8 mouse cellular contexts compared by ENCODE assay signal in the genomic region with DNA sequence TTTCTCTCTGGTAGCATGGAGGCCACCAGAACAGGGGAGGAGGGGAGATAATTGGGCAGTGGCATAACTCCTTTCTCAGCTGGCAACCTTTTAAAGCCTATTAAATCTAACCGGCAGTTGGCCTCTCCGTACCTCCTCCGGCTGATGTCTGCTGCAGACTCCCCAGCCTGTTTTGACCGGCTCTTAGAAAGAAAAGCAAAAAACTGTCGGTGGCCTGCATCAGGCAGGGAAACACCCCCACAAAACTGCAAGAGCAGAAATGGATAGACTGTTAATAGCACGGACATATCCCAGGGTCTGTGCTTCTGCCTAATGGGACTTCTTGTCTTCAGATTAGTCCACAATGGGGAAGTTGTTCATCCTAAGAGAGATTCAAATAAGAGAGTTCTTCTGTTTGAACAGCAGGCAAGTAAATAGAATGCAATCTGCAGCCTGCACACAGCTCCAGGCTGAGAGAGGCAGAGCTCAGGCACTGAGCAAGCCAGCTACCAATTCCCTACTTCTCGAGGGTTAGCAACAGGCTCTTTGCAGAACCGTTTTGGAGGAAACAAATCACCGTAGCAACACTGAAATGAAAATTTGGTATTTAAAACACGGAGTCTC. TPM values are rescaled to one million over a fixed set of nuclear protein-coding genes. Genes with fewer than 3 reads are reported as not detected.
DNase-seq lines count a peak whose midpoint lies in the region; ATAC-seq lines count a peak whose summit lies in the region.

No protein-coding gene starts in this region.

- H3K27me3 ChIP-seq in hindbrain, embryonic 15.5 days, result no peaks in the 10 kb centered on the region
- H3K27me3 ChIP-seq in limb, embryonic 12.5 days, result no peaks in the 10 kb centered on the region

- ATAC-seq in hindbrain, embryonic 15.5 days (ENCODE audit: low FRiP score, low read depth), result peak; percentile 81
- peak; percentile 69; the same call in 1 of the 2 replicates for ATAC-seq in limb, embryonic 12.5 days (ENCODE audit: insufficient number of reproducible peaks, insufficient read depth, low FRiP score, low TSS enrichment, low read depth)

- 14% methylated on average over 10 of the region's 10 CpGs for WGBS in hindbrain, embryonic 15.5 days
- WGBS in limb, embryonic 12.5 days, result 18% methylated on average over 10 of the region's 10 CpGs

- no peak overlapping the region for H3K4me3 ChIP-seq in hindbrain, embryonic 15.5 days
- no peak overlapping the region for H3K4me3 ChIP-seq in limb, embryonic 12.5 days (replicated peaks)

- no peak overlapping the region for H3K9ac ChIP-seq in hindbrain, embryonic 15.5 days
- no peak overlapping the region; the same call in 1 of the 2 replicates for H3K9ac ChIP-seq in limb, embryonic 12.5 days (replicated peaks)

- peak; percentile 23 to 30 for DNase-seq in cerebellum, postnatal 10 days
- DNase-seq in cerebellum, adult 11 months, result no peak
- peak; percentile 74 for DNase-seq in embryo, embryonic 10.5 days (ENCODE audit: low spot score)
- peak; percentile 43 for DNase-seq in right cerebral cortex, postnatal 25 days
- DNase-seq in adrenal gland, adult 8-10 months, result no peak
- DNase-seq in urinary bladder, postnatal 25 days (ENCODE audit: low spot score), result no peak

- peaks cover 11% of the 10 kb centered on the region for H3K4me1 ChIP-seq in hindbrain, embryonic 15.5 days (replicated peaks)
- peaks cover 20% of the 10 kb centered on the region for H3K4me1 ChIP-seq in limb, embryonic 12.5 days (replicated peaks)

- peak overlapping the region; percentile 43 for H3K27ac ChIP-seq in hindbrain, embryonic 15.5 days (replicated peaks)
- H3K27ac ChIP-seq in limb, embryonic 12.5 days, result peak overlapping the region; percentile 76

- no peaks in the 10 kb centered on the region; the same call in 1 of the 2 replicates for H3K36me3 ChIP-seq in hindbrain, embryonic 15.5 days
- no peaks in the 10 kb centered on the region for H3K36me3 ChIP-seq in limb, embryonic 12.5 days

- peak overlapping the region; percentile 37 for H3K4me2 ChIP-seq in hindbrain, embryonic 15.5 days
- peak overlapping the region; percentile 37 for H3K4me2 ChIP-seq in limb, embryonic 12.5 days

- no peaks in the 10 kb centered on the region for H3K9me3 ChIP-seq in hindbrain, embryonic 15.5 days
- H3K9me3 ChIP-seq in limb, embryonic 12.5 days, result peaks cover 5% of the 10 kb centered on the region; the same call in 1 of the 2 replicates

RNA-seq across cellular contexts. Expression of gene Atp23, which starts 55.7 kb away (rescaled TPM):
- polyA plus RNA-seq in hindbrain, embryonic 15.5 days (2015; fragmentation: Nextera tagmentation; extraction: Ambion mirVana), result 14.0 and 15.4 TPM in 2 replicates
- polyA plus RNA-seq in limb, embryonic 12.5 days (2016; fragmentation: Nextera tagmentation; extraction: Ambion mirVana), result 22.9 TPM in 2 replicates
- 1 to 10 TPM; 7.6 to 8.8 (median 8.5) TPM for total RNA-seq in adrenal gland, adult 8-10 months (2022)

Comparison
In these comparisons a context has a peak if more than half of its experiments do, and no peak if none do; other contexts are left out.
1. DNase-seq: peak in cerebellum, postnatal 10 days (2 of 2), embryo, embryonic 10.5 days (single experiment) and right cerebral cortex, postnatal 25 days (single experiment); none in cerebellum, adult 11 months (single experiment), adrenal gland, adult 8-10 months (single experiment) and urinary bladder, postnatal 25 days (single experiment).